Mouse (Mus musculus) embryonic facial prominence, embryonic 15.5 days (tissue): ENCODE results near the gene Ube2h. TPM values are rescaled to one million over a fixed set of nuclear protein-coding genes. Genes with fewer than 3 reads are reported as not detected.

Experiments used
- ATAC-seq: fragments of 200-750 bp; cut with Nextera tagmentation; 2 replicates; pipeline ENCODE4 v1.8.0; 2017; ENCODE audit warnings: low read depth, moderate TSS enrichment; ENCODE audit not compliant: insufficient number of reproducible peaks, low FRiP score, low TSS enrichment
- H3K27ac ChIP-seq: fragments of 300-500 bp; sonication (generic); replicated peaks from 2 replicates; pipeline ENCODE4 v1.5.1; 2015; ENCODE audit warnings: mild to moderate bottlenecking, inconsistent platforms
- H3K27me3 ChIP-seq: fragments of 300-500 bp; sonication (generic); 2 replicates; pipeline ENCODE4 v1.6.1; 2015; ENCODE audit warnings: inconsistent platforms
- H3K36me3 ChIP-seq: fragments of 300-500 bp; sonication (generic); 2 replicates; pipeline ENCODE4 v1.6.1; 2015; ENCODE audit warnings: mild to moderate bottlenecking, inconsistent platforms
- H3K4me1 ChIP-seq: fragments of 300-500 bp; sonication (generic); 2 replicates; pipeline ENCODE4 v1.6.1; 2015; ENCODE audit warnings: inconsistent platforms
- H3K4me2 ChIP-seq: fragments of 300-500 bp; sonication (generic); replicated peaks from 2 replicates; pipeline ENCODE4 v1.6.1; 2015; ENCODE audit warnings: mild to moderate bottlenecking, inconsistent platforms
- H3K4me3 ChIP-seq: fragments of 300-500 bp; sonication (generic); replicated peaks from 2 replicates; pipeline ENCODE4 v1.5.1; 2015; ENCODE audit warnings: mild to moderate bottlenecking, inconsistent platforms
- H3K9ac ChIP-seq: fragments of 300-500 bp; sonication (generic); 2 replicates; pipeline ENCODE4 v1.6.1; 2015; ENCODE audit warnings: inconsistent platforms
- H3K9me3 ChIP-seq: fragments of 300-500 bp; sonication (generic); replicated peaks from 2 replicates; pipeline ENCODE4 v1.6.1; 2016; ENCODE audit warnings: inconsistent platforms
- WGBS: fragments of 180-500 bp; shearing (Covaris S2); methylation state at CpG from one replicate; pipeline ENCODE4 v1.1.7; 2015; 5-methylcytosine and 5-hydroxymethylcytosine counted together
- polyA plus RNA-seq: library from polyadenylated mRNA; unstranded; fragments of >200 nt; fragmentation: Nextera tagmentation; extraction: Ambion mirVana; gene quantifications from 2 replicates; pipeline ENCODE4 v1.2.1, GENCODE M21; 2015

The Ube2h gene
- polyA plus RNA-seq, 1 experiment from 2014 or later: 46.6 TPM

DNA sequence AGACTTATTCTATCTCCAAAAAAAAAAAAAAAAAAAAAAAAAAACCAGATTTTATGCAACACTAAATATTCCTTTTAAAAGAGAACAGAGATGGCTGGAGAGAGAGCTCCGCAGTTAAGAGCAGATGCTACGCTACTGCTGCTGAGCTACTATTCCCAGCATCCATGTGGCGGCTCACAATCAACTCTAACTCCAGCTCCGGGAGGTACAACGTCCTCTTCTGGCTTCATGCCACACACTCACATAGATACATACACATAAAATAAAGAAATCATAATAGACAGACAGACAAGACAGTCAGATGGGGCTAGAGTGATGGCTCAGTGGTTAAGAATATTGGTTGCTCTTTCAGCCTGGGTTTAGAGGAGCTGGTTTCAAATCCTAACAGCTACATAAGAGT lies 58.9 kb downstream of the Ube2h start:
- Histone ChIP-seq H3K36me3 (peaks cover 5% of the 10 kb centered on the region; the same call in 1 of the 2 replicates), H3K4me2 (no peak overlapping the region), H3K9me3 (no peaks in the 10 kb centered on the region), H3K9ac (no peak overlapping the region), H3K27ac (no peak overlapping the region), H3K4me3 (no peak overlapping the region), H3K4me1 (peaks cover 13% of the 10 kb centered on the region; the same call in 1 of the 2 replicates), H3K27me3 (no peaks in the 10 kb centered on the region)
- no peak for ATAC-seq
- 85% methylated on average over 5 of the region's 5 CpGs for WGBS

DNA sequence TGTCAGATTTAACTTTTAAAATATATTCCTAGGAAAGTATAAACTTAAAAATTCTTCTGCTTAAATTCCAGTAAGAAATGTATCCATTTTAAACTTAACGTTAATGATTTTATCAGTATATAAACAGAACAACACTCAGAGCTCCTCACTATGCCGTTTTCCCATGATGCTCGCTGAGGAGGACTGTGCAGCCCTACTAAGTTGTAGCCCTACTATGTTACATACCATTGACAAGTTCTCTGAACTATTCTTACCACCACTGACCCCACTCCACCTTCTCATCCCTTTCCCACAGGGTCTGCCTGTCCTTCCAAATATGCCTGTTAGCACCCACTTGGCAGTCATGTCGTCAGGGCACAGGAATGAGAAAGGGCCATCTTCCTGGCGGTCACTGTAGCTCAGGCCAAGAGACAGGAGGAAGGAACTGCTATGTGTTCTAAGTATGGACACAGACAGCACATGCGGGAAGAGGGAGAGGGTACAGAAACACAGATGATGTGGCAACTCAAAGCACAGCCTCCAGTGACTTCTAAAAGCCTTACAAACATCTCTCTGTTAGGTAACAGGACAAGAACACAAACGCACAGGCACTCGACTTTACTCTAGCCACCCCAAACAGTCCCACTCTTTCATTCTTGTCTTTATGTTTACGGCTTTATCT lies 60.9 kb downstream of the Ube2h start:
- Histone ChIP-seq H3K9me3 (no peaks in the 10 kb centered on the region), H3K27ac (no peak overlapping the region), H3K4me3 (no peak overlapping the region), H3K4me1 (peaks cover 5% of the 10 kb centered on the region; the same call in 1 of the 2 replicates), H3K27me3 (no peaks in the 10 kb centered on the region), H3K4me2 (no peak overlapping the region), H3K9ac (no peak overlapping the region), H3K36me3 (0 out of 2 replicates have a peak, but pooled peaks cover 7% of the 10 kb centered on the region)
- WGBS: 87% methylated on average over 9 of the region's 9 CpGs
- no peak for ATAC-seq

DNA sequence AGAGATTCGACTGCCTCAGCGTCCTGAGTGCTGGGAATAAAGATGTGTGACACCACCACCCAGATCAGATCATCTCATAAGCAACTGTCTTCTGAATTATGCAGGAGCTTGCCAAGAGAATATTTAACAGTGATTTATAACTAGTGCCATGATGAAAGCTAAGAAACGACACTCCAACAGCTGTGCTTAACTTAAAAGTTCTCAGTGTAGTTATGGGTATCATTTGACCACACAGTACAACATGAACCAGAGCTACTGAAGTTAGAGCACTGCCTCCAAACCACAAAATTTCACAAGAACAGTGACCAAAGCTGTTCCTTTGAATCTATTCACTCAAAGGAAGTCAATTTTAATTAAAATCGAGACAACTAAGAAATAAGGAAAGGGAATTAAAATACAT lies 61.4 kb downstream of the Ube2h start:
- Histone ChIP-seq H3K9ac (no peak overlapping the region), H3K27ac (no peak overlapping the region), H3K4me3 (no peak overlapping the region), H3K4me1 (0 out of 2 replicates have a peak, but pooled peaks cover 3% of the 10 kb centered on the region), H3K27me3 (no peaks in the 10 kb centered on the region), H3K36me3 (0 out of 2 replicates have a peak, but pooled peaks cover 7% of the 10 kb centered on the region), H3K9me3 (no peaks in the 10 kb centered on the region), H3K4me2 (no peak overlapping the region)
- WGBS: 69% methylated on average over 4 of the region's 4 CpGs
- ATAC-seq: no peak

DNA sequence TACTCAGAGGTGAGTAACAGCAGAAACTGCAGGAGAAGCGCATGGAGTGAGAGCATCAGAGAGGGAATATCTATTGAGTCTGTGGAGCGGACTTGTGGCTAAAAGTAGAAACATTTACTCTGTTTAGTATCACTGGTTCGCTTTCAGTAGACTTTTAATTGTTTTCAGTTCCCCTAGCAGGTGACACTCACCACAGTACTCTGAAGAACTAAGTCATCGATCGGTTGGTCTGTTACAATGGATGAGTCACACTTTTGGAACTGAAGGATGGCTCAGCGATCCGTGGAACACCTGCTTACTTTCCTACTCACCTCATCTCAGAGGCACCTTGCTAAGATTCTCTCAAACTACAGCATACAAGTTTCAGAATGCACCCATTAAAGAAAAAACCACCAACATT lies 64.2 kb downstream of the Ube2h start:
- Histone ChIP-seq H3K9me3 (no peaks in the 10 kb centered on the region), H3K36me3 (0 out of 2 replicates have a peak, but pooled peaks cover 7% of the 10 kb centered on the region), H3K4me3 (no peak overlapping the region), H3K27ac (no peak overlapping the region), H3K4me1 (no peaks in the 10 kb centered on the region), H3K9ac (no peak overlapping the region), H3K27me3 (no peaks in the 10 kb centered on the region), H3K4me2 (no peak overlapping the region)
- ATAC-seq: no peak
- 89% methylated on average over 7 of the region's 7 CpGs for WGBS

DNA sequence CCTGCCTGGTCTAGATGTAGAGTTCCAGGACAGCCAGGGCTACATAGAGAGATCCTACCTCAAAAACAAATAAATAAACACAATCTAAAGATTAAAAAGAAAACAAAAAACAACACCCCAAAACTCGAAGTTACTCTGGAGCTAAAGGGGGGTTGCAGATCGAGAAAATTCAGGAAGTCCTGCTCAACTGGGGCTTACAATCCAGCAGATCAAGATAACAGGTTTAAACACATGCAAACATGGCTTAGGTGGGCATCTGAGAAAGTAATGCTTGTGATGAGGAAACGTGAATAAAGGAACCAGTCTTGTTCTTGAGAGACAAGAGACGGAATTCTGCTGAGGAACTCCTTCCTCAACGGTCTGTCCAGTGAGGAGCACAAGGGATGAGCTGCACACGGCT lies 65.1 kb downstream of the Ube2h start:
- Histone ChIP-seq H3K4me3 (no peak overlapping the region), H3K9ac (no peak overlapping the region), H3K9me3 (no peaks in the 10 kb centered on the region), H3K27ac (no peak overlapping the region), H3K36me3 (0 out of 2 replicates have a peak, but pooled peaks cover 7% of the 10 kb centered on the region), H3K4me2 (no peak overlapping the region), H3K4me1 (no peaks in the 10 kb centered on the region), H3K27me3 (no peaks in the 10 kb centered on the region)
- no peak for ATAC-seq
- WGBS: 73% methylated on average over 6 of the region's 6 CpGs

DNA sequence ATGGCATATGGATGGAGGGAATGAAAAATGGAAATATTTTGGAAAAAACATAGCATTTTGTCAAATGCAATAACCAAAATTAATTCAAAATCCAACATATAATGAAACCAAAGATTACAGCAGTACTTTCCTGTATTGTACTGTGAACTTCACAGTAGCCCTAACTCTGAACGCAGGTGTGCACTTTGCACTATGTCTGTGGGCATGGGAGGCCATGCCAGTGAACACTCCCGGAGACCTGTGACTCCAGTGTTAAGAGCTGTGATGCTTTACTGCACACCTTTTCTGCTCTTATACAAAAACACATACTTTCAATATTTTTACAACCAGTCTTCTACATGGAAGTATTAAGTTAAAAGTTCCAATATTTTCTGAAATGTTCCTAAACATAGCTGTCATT lies 66.3 kb downstream of the Ube2h start:
- Histone ChIP-seq H3K9ac (no peak overlapping the region), H3K9me3 (no peaks in the 10 kb centered on the region), H3K27me3 (no peaks in the 10 kb centered on the region), H3K4me2 (no peak overlapping the region), H3K27ac (no peak overlapping the region), H3K4me3 (no peak overlapping the region), H3K36me3 (peaks cover 7% of the 10 kb centered on the region; the same call in 1 of the 2 replicates), H3K4me1 (no peaks in the 10 kb centered on the region)
- WGBS: 98% methylated on average over 2 of the region's 2 CpGs
- ATAC-seq: no peak

DNA sequence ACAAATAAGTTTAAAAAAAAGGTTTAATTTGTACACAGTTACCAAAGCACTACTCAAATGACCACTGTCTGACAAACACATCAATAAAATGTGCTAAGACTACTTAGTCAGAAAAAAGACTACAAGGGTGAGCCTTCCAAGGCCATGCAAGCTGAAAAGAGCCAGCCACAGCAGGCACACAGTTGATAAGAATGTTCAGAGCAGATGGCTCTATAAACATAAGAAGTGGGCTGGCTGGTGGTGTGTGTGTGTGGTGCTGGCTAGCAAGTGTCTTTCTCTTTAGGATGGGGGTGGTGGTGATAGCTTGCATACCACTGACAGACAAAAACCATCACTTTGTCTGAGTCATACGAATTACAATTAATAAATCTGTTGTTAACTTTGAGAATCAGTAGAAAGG lies 67.8 kb downstream of the Ube2h start:
- H3K4me3 ChIP-seq: no peak overlapping the region
- no peak for ATAC-seq
- no peak overlapping the region for H3K9ac ChIP-seq
- no peaks in the 10 kb centered on the region for H3K9me3 ChIP-seq
- H3K36me3 ChIP-seq: peaks cover 7% of the 10 kb centered on the region; the same call in 1 of the 2 replicates
- no peak overlapping the region for H3K27ac ChIP-seq
- no peaks in the 10 kb centered on the region for H3K27me3 ChIP-seq
- no peak overlapping the region for H3K4me2 ChIP-seq
- no peaks in the 10 kb centered on the region for H3K4me1 ChIP-seq
- WGBS: 87% methylated on average over 1 of the region's 1 CpGs

DNA sequence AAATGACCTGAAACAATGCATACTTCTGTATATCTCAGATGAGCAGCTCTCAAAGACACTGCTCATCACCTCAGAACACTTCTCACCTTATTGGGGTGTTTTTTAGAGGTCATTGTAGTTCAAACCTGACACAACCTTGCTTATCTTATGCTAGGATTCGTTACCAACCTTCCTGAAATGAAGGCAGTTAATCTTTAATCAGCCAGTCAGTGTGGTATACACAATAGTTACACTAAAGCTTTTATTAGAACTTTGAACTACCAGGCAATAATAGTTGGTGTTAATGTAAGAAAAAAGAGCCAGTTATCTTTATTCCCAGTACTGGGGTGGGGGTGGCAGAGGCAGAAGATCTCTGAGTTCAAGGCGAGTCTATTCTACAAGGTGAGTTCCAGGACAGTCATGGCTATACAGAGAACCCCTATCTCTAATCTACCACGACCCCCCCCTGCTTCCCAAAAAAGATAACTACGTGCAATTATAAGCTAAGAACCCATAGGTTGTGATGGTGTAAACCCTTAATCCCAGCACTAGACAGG lies 72.5 kb downstream of the Ube2h start:
- no peak overlapping the region for H3K27ac ChIP-seq
- H3K36me3 ChIP-seq: no peaks in the 10 kb centered on the region; the same call in 1 of the 2 replicates
- no peak overlapping the region for H3K4me3 ChIP-seq
- H3K9ac ChIP-seq: no peak overlapping the region
- no peaks in the 10 kb centered on the region for H3K4me1 ChIP-seq
- no peak overlapping the region for H3K4me2 ChIP-seq
- no peaks in the 10 kb centered on the region for H3K27me3 ChIP-seq
- 87% methylated on average over 4 of the region's 4 CpGs for WGBS
- no peaks in the 10 kb centered on the region for H3K9me3 ChIP-seq
- no peak for ATAC-seq

DNA sequence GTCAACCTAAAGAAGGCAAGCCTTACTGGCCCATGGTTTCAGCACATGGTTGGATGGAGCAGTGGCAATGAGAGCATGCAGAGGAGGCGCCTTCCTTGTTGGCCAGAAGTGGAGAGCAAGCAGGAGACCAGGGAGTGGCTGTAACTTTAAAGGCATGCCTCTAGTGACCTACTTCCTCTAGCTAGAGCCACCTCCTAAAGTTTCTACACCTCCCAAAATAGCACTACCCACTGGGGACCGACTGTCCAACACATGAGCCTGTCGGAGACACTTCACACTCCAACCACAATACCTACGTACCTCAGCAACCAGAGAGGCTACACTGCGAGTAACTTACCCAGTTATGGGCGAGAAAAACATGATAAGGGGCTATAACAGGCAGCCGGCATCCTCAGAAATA lies 74.1 kb downstream of the Ube2h start:
- Histone ChIP-seq H3K27ac (no peak overlapping the region), H3K9ac (no peak overlapping the region), H3K9me3 (no peaks in the 10 kb centered on the region), H3K4me3 (no peak overlapping the region), H3K4me1 (no peaks in the 10 kb centered on the region), H3K27me3 (no peaks in the 10 kb centered on the region), H3K36me3 (no peaks in the 10 kb centered on the region; the same call in 1 of the 2 replicates), H3K4me2 (no peak overlapping the region)
- ATAC-seq: no peak
- WGBS: 87% methylated on average over 7 of the region's 7 CpGs

DNA sequence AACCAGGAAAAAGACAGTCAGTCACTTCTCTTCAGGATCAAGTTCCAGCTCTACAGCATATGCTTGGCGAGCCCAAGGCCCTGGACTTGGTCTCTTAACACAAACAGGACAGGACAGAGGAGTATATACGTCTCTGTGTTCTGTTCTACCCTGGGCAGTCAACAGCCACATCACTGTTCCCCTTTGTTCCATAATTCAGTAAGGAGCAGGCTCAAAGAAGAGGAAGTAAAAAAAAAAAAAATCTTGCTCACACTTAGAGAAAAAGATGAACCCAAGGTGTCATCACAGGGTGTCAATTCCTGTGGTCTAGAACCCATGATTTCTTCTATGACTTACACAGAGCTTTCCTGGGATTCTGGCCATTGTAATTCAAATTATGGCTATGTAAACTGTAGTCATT lies 75.4 kb downstream of the Ube2h start:
- Histone ChIP-seq H3K27me3 (no peaks in the 10 kb centered on the region), H3K4me3 (no peak overlapping the region), H3K9me3 (no peaks in the 10 kb centered on the region), H3K9ac (no peak overlapping the region), H3K36me3 (no peaks in the 10 kb centered on the region; the same call in 1 of the 2 replicates), H3K4me2 (no peak overlapping the region), H3K4me1 (no peaks in the 10 kb centered on the region), H3K27ac (no peak overlapping the region)
- no peak for ATAC-seq
- WGBS: 87% methylated on average over 2 of the region's 2 CpGs

DNA sequence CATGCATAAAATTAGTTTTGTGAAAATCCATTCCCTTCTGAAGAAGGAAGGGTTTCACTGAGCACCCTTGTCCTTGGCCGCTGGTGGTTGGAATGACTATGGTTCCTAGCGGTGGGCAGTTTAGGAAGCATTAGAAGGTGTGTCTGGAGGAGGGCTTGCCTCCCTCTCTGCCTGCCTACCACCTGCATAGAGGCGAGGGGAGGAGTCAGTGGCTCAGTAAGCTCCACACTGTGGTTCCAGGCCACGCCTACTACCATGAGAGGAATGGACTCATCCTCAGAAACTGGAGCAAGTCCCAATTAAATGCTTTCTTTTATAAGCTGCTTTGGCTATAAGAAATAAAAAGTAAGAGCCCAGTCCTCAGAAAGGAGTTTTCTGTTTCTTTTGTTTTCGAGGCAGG lies 76.0 kb downstream of the Ube2h start:
- H3K9ac ChIP-seq: no peak overlapping the region
- H3K27ac ChIP-seq: no peak overlapping the region
- no peaks in the 10 kb centered on the region for H3K27me3 ChIP-seq
- no peaks in the 10 kb centered on the region for H3K4me1 ChIP-seq
- WGBS: 67% methylated on average over 5 of the region's 5 CpGs
- H3K36me3 ChIP-seq: no peaks in the 10 kb centered on the region
- H3K4me3 ChIP-seq: no peak overlapping the region
- H3K9me3 ChIP-seq: no peaks in the 10 kb centered on the region
- no peak for ATAC-seq
- H3K4me2 ChIP-seq: no peak overlapping the region
